8 mouse cellular contexts compared by ENCODE assay signal in genomic region chr14:45318426-45319236, GRCm38 (mm10). TPM values are rescaled to one million over a fixed set of nuclear protein-coding genes. Genes with fewer than 3 reads are reported as not detected.
DNase-seq lines count a peak whose midpoint lies in the region; ATAC-seq and TF ChIP-seq lines count a peak whose summit lies in the region.

Gene Ero1l (minus strand): TSS chr14:45318771.

- H3K4me1 ChIP-seq in hindbrain, embryonic 12.5 days = peaks cover 8% of the 10 kb centered on the region; the same call in 1 of the 2 replicates

- POLR2A ChIA-PET in Patski (lab: Charles Lee) = interaction anchor here (0.6 to 1.8 kb wide), 5 partner anchors 11 to 527 kb away, joined by 3 to 5 read pairs (median 3); partner anchors contain the start of gene Psmc6

- peak within 1 kb of the TSS; percentile 89 for H3K4me3 ChIP-seq in hindbrain, embryonic 12.5 days

- WGBS in hindbrain, embryonic 12.5 days = 3% methylated on average over 45 of the region's 74 CpGs

- peak within 1 kb of the TSS; percentile 95 for H3K9ac ChIP-seq in hindbrain, embryonic 12.5 days

- no peak for DNase-seq in Patski (ENCODE audit: low read depth, low spot score)
- peak; percentile 85 to 92 for DNase-seq in cerebellum, postnatal 14 days
- DNase-seq in frontal cortex, postnatal 14 days (ENCODE audit: low spot score in 2 of 2) = peak; percentile 60 to 76
- DNase-seq in layer of hippocampus, postnatal 25 days (ENCODE audit: extremely low spot score in 1 of 2, low spot score in 1 of 2) = peak; percentile 67 to 80
- peak; percentile 81 for DNase-seq in lung, postnatal 14 days
- DNase-seq in ovary, postnatal 36 days (ENCODE audit: low spot score) = peak; percentile 87
- peak; percentile 86 for DNase-seq in thymus, postnatal 14 days

- TF ChIP-seq CTCF in Patski (IDR thresholded peaks at IDR 0.05) = no peak

- H3K27ac ChIP-seq in hindbrain, embryonic 12.5 days = peak within 1 kb of the TSS; percentile 95

- no peaks in the 10 kb centered on the region for H3K27me3 ChIP-seq in Patski
- no peaks in the 10 kb centered on the region for H3K27me3 ChIP-seq in hindbrain, embryonic 12.5 days

- H3K36me3 ChIP-seq in hindbrain, embryonic 12.5 days = no peaks in the 10 kb centered on the region

- H3K4me2 ChIP-seq in hindbrain, embryonic 12.5 days (replicated peaks) = peak within 1 kb of the TSS; percentile 60

- in situ Hi-C loops in Patski (cut with MboI; ENCODE audit: low pct_unique_long_range_greater_than_20kb) = no loop called here

- CTCF ChIA-PET in Patski (lab: Charles Lee) = interaction anchor here (1.2 to 2.5 kb wide), 3 partner anchors 10 to 26 kb away, joined by 3 to 14 read pairs (median 8); partner anchors contain the start of gene Psmc6

- H3K9me3 ChIP-seq in hindbrain, embryonic 12.5 days (replicated peaks) = no peaks in the 10 kb centered on the region

- peak; percentile 88 for ATAC-seq in Patski
- ATAC-seq in hindbrain, embryonic 12.5 days (ENCODE audit: low FRiP score) = peak; percentile 97

RNA-seq across cellular contexts. Expression of gene Ero1l, which starts in this region (rescaled TPM):
- 74.1 TPM for polyA plus RNA-seq in Patski (2021)
- 40.9 and 41.2 TPM in 2 replicates for polyA plus RNA-seq in hindbrain, embryonic 12.5 days (2016; fragmentation: Nextera tagmentation; extraction: Ambion mirVana)
- 10 to 100 TPM; 30.4 to 34.5 TPM for total RNA-seq in layer of hippocampus, postnatal 25 days (2021)
